11 mouse cellular contexts compared by ENCODE assay signal in the genomic region with DNA sequence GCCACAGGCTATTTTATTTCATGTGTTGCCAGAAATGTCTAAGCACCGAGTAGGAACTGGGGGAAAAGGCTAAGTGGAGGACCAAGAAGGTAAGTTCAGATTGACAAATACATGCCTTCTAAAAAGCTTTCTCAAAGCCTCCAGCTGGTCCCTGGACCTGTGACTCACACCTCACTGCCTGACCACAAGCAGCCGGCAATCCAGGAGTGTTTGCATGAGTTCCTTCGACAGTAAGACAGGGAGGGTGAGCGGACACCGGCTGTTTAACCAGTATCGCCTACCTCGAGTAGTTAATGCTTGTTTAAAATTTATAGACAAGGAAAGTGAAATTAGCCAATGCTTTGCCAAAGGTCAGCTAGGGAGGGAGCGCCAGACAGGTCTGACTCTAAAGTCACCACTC.
DNase-seq lines count a peak whose midpoint lies in the region; ATAC-seq lines count a peak whose summit lies in the region.
"Had no signal": no experiment of that assay in that cellular context is flagged by ENCODE, and none has a peak within 500 bp of the region (broad histone marks: within the 10 kb centered on the region; RNA-seq: fewer than 3 reads in every experiment).

No protein-coding gene starts in this region.

- H3K4me1 ChIP-seq in intestine, embryonic 14.5 days (replicated peaks; ENCODE audit: control insufficient read depth, insufficient read depth, low read length): no peaks in the 10 kb centered on the region; the same call in 1 of the 2 replicates
- H3K4me1 ChIP-seq in kidney, embryonic 15.5 days: peaks cover 11% of the 10 kb centered on the region
- no peaks in the 10 kb centered on the region for H3K4me1 ChIP-seq in forebrain, embryonic 13.5 days
- H3K4me1 ChIP-seq in hindbrain, embryonic 13.5 days (replicated peaks): no peaks in the 10 kb centered on the region
- H3K4me1 ChIP-seq: forebrain, embryonic 12.5 days; liver, embryonic 13.5 days had no signal

- no peak overlapping the region for H3K4me3 ChIP-seq in intestine, embryonic 14.5 days (ENCODE audit: low read depth, low read length)
- H3K4me3 ChIP-seq in kidney, embryonic 15.5 days (replicated peaks): no peak overlapping the region
- H3K4me3 ChIP-seq in forebrain, embryonic 13.5 days: no peak overlapping the region
- H3K4me3 ChIP-seq in hindbrain, embryonic 13.5 days: no peak overlapping the region
- H3K4me3 ChIP-seq: forebrain, embryonic 12.5 days; liver, embryonic 13.5 days had no signal

- DNase-seq in 3134 (ENCODE audit: extremely low read depth, insufficient read length, low spot score) (peak; percentile 37), 416B (ENCODE audit: low read depth) (peak; percentile 70)
- no peak for DNase-seq in intestine, embryonic 14.5 days (ENCODE audit: low spot score)
- DNase-seq in left cerebral cortex, adult 11 months (ENCODE audit: low spot score): no peak
- DNase-seq: cerebellum, adult 11-12 months; heart, postnatal 10 days; liver, embryonic 13.5 days had no signal

- H3K9me3 ChIP-seq in intestine, embryonic 14.5 days (ENCODE audit: control insufficient read depth, low read length): no peaks in the 10 kb centered on the region
- H3K9me3 ChIP-seq in kidney, embryonic 15.5 days (replicated peaks): no peaks in the 10 kb centered on the region
- H3K9me3 ChIP-seq in forebrain, embryonic 13.5 days (replicated peaks): no peaks in the 10 kb centered on the region
- no peaks in the 10 kb centered on the region for H3K9me3 ChIP-seq in hindbrain, embryonic 13.5 days
- H3K9me3 ChIP-seq: forebrain, embryonic 12.5 days; liver, embryonic 13.5 days had no signal

- no peaks in the 10 kb centered on the region for H3K27me3 ChIP-seq in intestine, embryonic 14.5 days (replicated peaks; ENCODE audit: control insufficient read depth, insufficient read depth, low read length)
- H3K27me3 ChIP-seq in kidney, embryonic 15.5 days: no peaks in the 10 kb centered on the region
- no peaks in the 10 kb centered on the region for H3K27me3 ChIP-seq in forebrain, embryonic 13.5 days
- no peaks in the 10 kb centered on the region for H3K27me3 ChIP-seq in hindbrain, embryonic 13.5 days
- H3K27me3 ChIP-seq: forebrain, embryonic 12.5 days had no signal

- 24% methylated on average over 8 of the region's 8 CpGs for WGBS in intestine, embryonic 14.5 days
- WGBS in kidney, embryonic 15.5 days: 14% methylated on average over 8 of the region's 8 CpGs
- WGBS in forebrain, embryonic 13.5 days: 82% methylated on average over 8 of the region's 8 CpGs
- WGBS in hindbrain, embryonic 13.5 days: 82% methylated on average over 8 of the region's 8 CpGs

- H3K9ac ChIP-seq in intestine, embryonic 14.5 days (ENCODE audit: low read length): no peak overlapping the region
- H3K9ac ChIP-seq in kidney, embryonic 15.5 days: no peak overlapping the region
- no peak overlapping the region for H3K9ac ChIP-seq in forebrain, embryonic 13.5 days
- H3K9ac ChIP-seq in hindbrain, embryonic 13.5 days: no peak overlapping the region
- H3K9ac ChIP-seq: forebrain, embryonic 12.5 days; liver, embryonic 13.5 days had no signal

- no peak overlapping the region for H3K27ac ChIP-seq in intestine, embryonic 14.5 days (ENCODE audit: low read depth)
- H3K27ac ChIP-seq in kidney, embryonic 15.5 days: 0 out of 2 replicates have a peak overlapping the region, but pooled peaks have one; percentile 13
- H3K27ac ChIP-seq in forebrain, embryonic 13.5 days: no peak overlapping the region
- no peak overlapping the region for H3K27ac ChIP-seq in hindbrain, embryonic 13.5 days
- H3K27ac ChIP-seq: forebrain, embryonic 12.5 days; liver, embryonic 13.5 days had no signal

- ATAC-seq in intestine, embryonic 14.5 days (replicated peaks; ENCODE audit: low FRiP score, low TSS enrichment, low read depth): peak; percentile 15; the same call in 1 of the 2 replicates
- peak; percentile 76 for ATAC-seq in kidney, embryonic 15.5 days (replicated peaks; ENCODE audit: low FRiP score)
- ATAC-seq in forebrain, embryonic 13.5 days: no peak
- ATAC-seq in hindbrain, embryonic 13.5 days (ENCODE audit: low FRiP score): no peak

- no peak overlapping the region for H3K4me2 ChIP-seq in intestine, embryonic 14.5 days (ENCODE audit: low read length)
- no peak overlapping the region for H3K4me2 ChIP-seq in kidney, embryonic 15.5 days
- H3K4me2 ChIP-seq in forebrain, embryonic 13.5 days: no peak overlapping the region
- no peak overlapping the region for H3K4me2 ChIP-seq in hindbrain, embryonic 13.5 days
- H3K4me2 ChIP-seq: forebrain, embryonic 12.5 days; liver, embryonic 13.5 days had no signal

- H3K36me3 ChIP-seq in intestine, embryonic 14.5 days (ENCODE audit: control insufficient read depth, insufficient read depth, low read length): no peaks in the 10 kb centered on the region
- no peaks in the 10 kb centered on the region for H3K36me3 ChIP-seq in kidney, embryonic 15.5 days
- H3K36me3 ChIP-seq in forebrain, embryonic 13.5 days (ENCODE audit: poor library complexity, severe bottlenecking): no peaks in the 10 kb centered on the region
- no peaks in the 10 kb centered on the region for H3K36me3 ChIP-seq in hindbrain, embryonic 13.5 days
- H3K36me3 ChIP-seq: forebrain, embryonic 12.5 days; liver, embryonic 13.5 days had no signal

Comparison
In these comparisons a context has a peak if more than half of its experiments do, and no peak if none do; other contexts are left out.
1. DNase-seq: peak in 3134 (single experiment) and 416B (single experiment); none in intestine, embryonic 14.5 days (single experiment) and left cerebral cortex, adult 11 months (single experiment).
2. ATAC-seq: peak in intestine, embryonic 14.5 days (single experiment) and kidney, embryonic 15.5 days (single experiment); none in forebrain, embryonic 13.5 days (single experiment) and hindbrain, embryonic 13.5 days (single experiment).